Mouse (Mus musculus): ENCODE measurements at regions not wholly inside any gene's neighbourhood (a gene's known extent, or its start where the extent isn't known, plus 50 kb on each side); places are given as distances from the start of the nearest gene placed in this dataset.

DNA sequence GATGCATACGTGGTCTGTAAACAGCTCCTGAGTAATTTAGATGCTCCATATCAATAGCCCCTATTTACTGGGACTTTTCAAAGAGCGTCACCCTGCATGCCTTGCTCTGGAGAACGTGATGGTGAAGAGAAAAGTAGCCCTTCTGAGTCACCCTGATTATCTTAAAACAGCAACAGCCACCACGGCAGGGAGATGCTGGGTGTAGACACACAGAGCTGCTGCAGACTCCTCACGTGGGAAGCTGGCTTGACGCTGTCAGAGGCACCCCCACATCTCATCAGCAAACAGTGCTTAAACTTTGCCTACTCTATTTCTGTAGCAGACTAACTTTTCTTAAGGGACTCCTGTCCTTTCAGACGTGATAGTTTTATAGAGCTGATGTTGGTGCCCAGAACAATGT, 96.9 kb upstream of the 9330182O14Rik start:
- Histone ChIP-seq H3K4me3 (ENCODE audit: control insufficient read depth in 1 of 2, insufficient read depth in 1 of 2, low read depth in 1 of 2, low read length in 2 of 2) (no peak overlapping the region), H3K4me1 (ENCODE audit: control insufficient read depth in 2 of 2, insufficient read depth in 2 of 2, low read length in 2 of 2) (peaks cover 3 to 5% of the 10 kb centered on the region in 2 experiments; a peak in 3 of 4 replicates), H3K27me3 (ENCODE audit: control insufficient read depth, insufficient read depth, low read length) (no peaks in the 10 kb centered on the region), H3K36me3 (ENCODE audit: control insufficient read depth, insufficient read depth, low read length) (no peaks in the 10 kb centered on the region), H3K4me2 (ENCODE audit: low read length) (peak overlapping the region; percentile 0; the same call in 1 of the 2 replicates), H3K9me3 (ENCODE audit: control insufficient read depth, low read length) (no peaks in the 10 kb centered on the region), H3K27ac (replicated peaks in 1 of 2; ENCODE audit: control insufficient read depth in 1 of 2, insufficient read depth in 1 of 2, low read depth in 2 of 2, low read length in 2 of 2) (no peak overlapping the region), H3K9ac (ENCODE audit: low read length) (no peak overlapping the region)
- ATAC-seq (ENCODE audit: insufficient number of reproducible peaks, insufficient read depth, low FRiP score, low read depth), result no peak
- 9% methylated on average over 7 of the region's 7 CpGs for WGBS

- no peak for ATAC-seq (ENCODE audit: insufficient number of reproducible peaks, insufficient read depth, low FRiP score, low read depth)
- no peaks in the 10 kb centered on the region for H3K27me3 ChIP-seq (ENCODE audit: control insufficient read depth, insufficient read depth, low read length)
- H3K36me3 ChIP-seq (ENCODE audit: control insufficient read depth, insufficient read depth, low read length), result no peaks in the 10 kb centered on the region
- H3K9ac ChIP-seq (ENCODE audit: low read length), result no peak overlapping the region
- no peak overlapping the region for H3K4me2 ChIP-seq (ENCODE audit: low read length)
- no peaks in the 10 kb centered on the region for H3K9me3 ChIP-seq (ENCODE audit: control insufficient read depth, low read length)
- no peak overlapping the region for H3K27ac ChIP-seq (replicated peaks in 1 of 2; ENCODE audit: control insufficient read depth in 1 of 2, insufficient read depth in 1 of 2, low read depth in 2 of 2, low read length in 2 of 2)
- WGBS, result 54% methylated on average over 5 of the region's 5 CpGs
- no peaks in the 10 kb centered on the region for H3K4me1 ChIP-seq (ENCODE audit: control insufficient read depth in 2 of 2, insufficient read depth in 2 of 2, low read length in 2 of 2)
- H3K4me3 ChIP-seq (ENCODE audit: control insufficient read depth in 1 of 2, insufficient read depth in 1 of 2, low read depth in 1 of 2, low read length in 2 of 2), result no peak overlapping the region
Observed at GRCm38 (mm10) chr15:40046219-40046618, 87.9 kb upstream of the 9330182O14Rik start.

DNA sequence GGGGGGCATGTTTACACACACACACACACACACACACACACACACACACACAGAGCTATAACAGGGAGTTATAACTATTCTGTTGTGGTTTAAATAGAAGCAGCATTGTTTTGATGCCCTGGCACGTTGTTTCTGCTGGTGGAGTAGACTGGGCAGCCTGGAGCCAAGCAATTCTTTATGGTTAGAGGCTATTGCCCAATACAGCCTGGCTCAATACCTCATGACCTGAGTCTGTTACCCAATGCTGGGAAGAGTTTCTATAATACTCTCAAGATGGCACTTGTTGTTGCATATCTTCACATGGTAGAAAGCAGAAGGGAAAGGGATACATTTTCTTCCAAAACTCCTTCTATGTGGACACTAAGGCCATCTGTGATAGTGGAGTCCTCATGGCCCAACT, 87.1 kb upstream of the 9330182O14Rik start:
- no peak for ATAC-seq (ENCODE audit: insufficient number of reproducible peaks, insufficient read depth, low FRiP score, low read depth)
- no peak overlapping the region for H3K4me2 ChIP-seq (ENCODE audit: low read length)
- H3K9me3 ChIP-seq (ENCODE audit: control insufficient read depth, low read length), result no peaks in the 10 kb centered on the region
- H3K27ac ChIP-seq (replicated peaks in 1 of 2; ENCODE audit: control insufficient read depth in 1 of 2, insufficient read depth in 1 of 2, low read depth in 2 of 2, low read length in 2 of 2), result no peak overlapping the region
- no peaks in the 10 kb centered on the region for H3K27me3 ChIP-seq (ENCODE audit: control insufficient read depth, insufficient read depth, low read length)
- no peaks in the 10 kb centered on the region for H3K36me3 ChIP-seq (ENCODE audit: control insufficient read depth, insufficient read depth, low read length)
- H3K4me3 ChIP-seq (ENCODE audit: control insufficient read depth in 1 of 2, insufficient read depth in 1 of 2, low read depth in 1 of 2, low read length in 2 of 2), result no peak overlapping the region
- WGBS, result 88% methylated on average over 1 of the region's 1 CpGs
- H3K9ac ChIP-seq (ENCODE audit: low read length), result no peak overlapping the region
- H3K4me1 ChIP-seq (ENCODE audit: control insufficient read depth in 2 of 2, insufficient read depth in 2 of 2, low read length in 2 of 2), result no peaks in the 10 kb centered on the region

DNA sequence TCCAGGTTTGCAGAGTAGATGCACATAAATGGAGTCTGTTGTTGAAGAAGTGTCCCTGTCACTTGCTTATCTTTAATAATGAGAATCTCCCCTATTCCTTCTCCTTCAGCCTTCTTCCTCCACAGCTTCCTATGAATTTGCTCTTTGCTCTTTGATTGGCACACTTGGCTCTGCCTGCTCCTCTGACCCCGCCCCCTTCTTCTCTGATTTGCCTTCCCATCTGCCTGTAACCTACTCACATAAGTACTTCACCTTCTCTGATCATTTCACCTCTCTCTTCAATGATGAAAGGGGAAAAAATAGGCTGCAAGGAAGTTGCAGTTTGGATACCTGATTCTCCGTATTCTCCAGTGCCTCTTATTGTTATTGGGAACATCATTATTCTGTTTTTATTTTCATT, 66.1 kb upstream of the 9330182O14Rik start:
- Histone ChIP-seq H3K4me1 (ENCODE audit: control insufficient read depth in 2 of 2, insufficient read depth in 2 of 2, low read length in 2 of 2) (no peaks in the 10 kb centered on the region), H3K9ac (ENCODE audit: low read length) (no peak overlapping the region), H3K27me3 (ENCODE audit: control insufficient read depth, insufficient read depth, low read length) (no peaks in the 10 kb centered on the region), H3K4me3 (ENCODE audit: control insufficient read depth in 1 of 2, insufficient read depth in 1 of 2, low read depth in 1 of 2, low read length in 2 of 2) (no peak overlapping the region), H3K4me2 (ENCODE audit: low read length) (no peak overlapping the region), H3K9me3 (ENCODE audit: control insufficient read depth, low read length) (no peaks in the 10 kb centered on the region), H3K36me3 (ENCODE audit: control insufficient read depth, insufficient read depth, low read length) (no peaks in the 10 kb centered on the region), H3K27ac (replicated peaks in 1 of 2; ENCODE audit: control insufficient read depth in 1 of 2, insufficient read depth in 1 of 2, low read depth in 2 of 2, low read length in 2 of 2) (no peak overlapping the region)
- WGBS, result 82% methylated on average over 2 of the region's 2 CpGs
- ATAC-seq (ENCODE audit: insufficient number of reproducible peaks, insufficient read depth, low FRiP score, low read depth), result no peak

GRCm38 (mm10) chr15:40075334-40075893, 58.8 kb upstream of the 9330182O14Rik start:
- 32% methylated on average over 3 of the region's 3 CpGs for WGBS
- peak; percentile 61; the same call in 1 of the 2 replicates for ATAC-seq (ENCODE audit: insufficient number of reproducible peaks, insufficient read depth, low FRiP score, low read depth)
- peak overlapping the region; percentile 29 to 30 for H3K27ac ChIP-seq (replicated peaks in 1 of 2; ENCODE audit: control insufficient read depth in 1 of 2, insufficient read depth in 1 of 2, low read depth in 2 of 2, low read length in 2 of 2)

GRCm38 (mm10) chr15:40079872-40080271, 54.3 kb upstream of the 9330182O14Rik start:
- H3K27me3 ChIP-seq (ENCODE audit: control insufficient read depth, insufficient read depth, low read length), result no peaks in the 10 kb centered on the region
- no peak for ATAC-seq (ENCODE audit: insufficient number of reproducible peaks, insufficient read depth, low FRiP score, low read depth)
- H3K36me3 ChIP-seq (ENCODE audit: control insufficient read depth, insufficient read depth, low read length), result no peaks in the 10 kb centered on the region
- H3K4me1 ChIP-seq (ENCODE audit: control insufficient read depth in 2 of 2, insufficient read depth in 2 of 2, low read length in 2 of 2), result peaks cover 2 to 7% of the 10 kb centered on the region in 2 experiments; a peak in 1 of 4 replicates
- no peak overlapping the region for H3K4me3 ChIP-seq (ENCODE audit: control insufficient read depth in 1 of 2, insufficient read depth in 1 of 2, low read depth in 1 of 2, low read length in 2 of 2)
- H3K27ac ChIP-seq (replicated peaks in 1 of 2; ENCODE audit: control insufficient read depth in 1 of 2, insufficient read depth in 1 of 2, low read depth in 2 of 2, low read length in 2 of 2), result no peak overlapping the region
- no peaks in the 10 kb centered on the region for H3K9me3 ChIP-seq (ENCODE audit: control insufficient read depth, low read length)
- no peak overlapping the region for H3K9ac ChIP-seq (ENCODE audit: low read length)
- no peak overlapping the region for H3K4me2 ChIP-seq (ENCODE audit: low read length)
- 87% methylated on average over 6 of the region's 6 CpGs for WGBS

More at GRCm38 (mm10) chr15:40075334-40075893, 58.8 kb upstream of the 9330182O14Rik start:
- no peaks in the 10 kb centered on the region for H3K36me3 ChIP-seq (ENCODE audit: control insufficient read depth, insufficient read depth, low read length)
- H3K9ac ChIP-seq (ENCODE audit: low read length), result no peak overlapping the region
- H3K4me1 ChIP-seq (ENCODE audit: control insufficient read depth in 2 of 2, insufficient read depth in 2 of 2, low read length in 2 of 2), result peaks cover 2 to 7% of the 10 kb centered on the region in 2 experiments; a peak in 1 of 4 replicates
- no peaks in the 10 kb centered on the region for H3K9me3 ChIP-seq (ENCODE audit: control insufficient read depth, low read length)
- no peaks in the 10 kb centered on the region for H3K27me3 ChIP-seq (ENCODE audit: control insufficient read depth, insufficient read depth, low read length)
- H3K4me2 ChIP-seq (ENCODE audit: low read length), result no peak overlapping the region
- H3K4me3 ChIP-seq (ENCODE audit: control insufficient read depth in 1 of 2, insufficient read depth in 1 of 2, low read depth in 1 of 2, low read length in 2 of 2), result no peak overlapping the region

Measured in heart, embryonic 14.5 days (tissue).